Mouse (Mus musculus): ENCODE data around the gene Rsad1. TPM values are rescaled to one million over a fixed set of nuclear protein-coding genes. Genes with fewer than 3 reads are reported as not detected.

Gene Rsad1
- polyA plus RNA-seq (2017; shearing (Covaris generic)): 3.8 TPM

DNA sequence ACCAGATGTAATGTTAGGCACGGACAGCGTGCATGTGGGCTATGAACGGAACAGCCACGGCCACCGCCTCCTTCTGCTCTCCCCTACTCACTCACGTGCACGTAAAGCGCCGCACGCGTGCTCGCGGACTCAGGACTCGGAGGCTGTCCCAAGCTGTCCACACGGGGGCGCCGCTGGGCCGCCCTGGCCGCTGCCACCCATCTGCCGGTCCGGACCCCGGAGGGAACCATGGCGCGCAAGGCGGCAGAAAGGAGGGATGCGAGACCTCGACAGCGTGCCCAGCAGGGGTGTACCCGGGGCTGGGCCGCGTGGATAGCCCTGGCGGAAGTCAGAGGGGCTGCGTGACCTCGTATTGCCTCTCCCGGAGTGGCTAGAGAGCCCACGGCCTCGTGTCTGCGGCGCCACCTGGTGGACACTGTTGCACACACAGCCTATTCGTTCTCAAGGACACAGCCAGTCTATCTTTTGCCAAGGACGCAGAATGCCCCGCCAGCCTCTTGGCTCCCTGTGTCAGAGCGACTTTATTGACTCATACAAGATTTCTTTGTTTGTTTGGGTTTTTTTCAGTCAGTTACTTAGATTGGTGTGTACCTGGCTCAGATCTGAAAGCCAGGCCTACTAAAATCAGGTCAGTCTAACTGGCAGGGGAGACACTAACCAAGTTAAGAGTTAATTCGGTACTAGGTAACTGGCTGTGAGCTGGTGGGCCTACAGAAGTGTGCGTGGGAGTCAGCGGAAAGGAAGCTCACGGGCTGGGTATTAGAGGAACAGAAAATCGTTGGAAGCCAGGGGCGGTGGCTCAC is at the start of gene Rsad1:
Rsad1 (minus strand) TSS at position 368 of the 803 bp plus-strand sequence.

DNA sequence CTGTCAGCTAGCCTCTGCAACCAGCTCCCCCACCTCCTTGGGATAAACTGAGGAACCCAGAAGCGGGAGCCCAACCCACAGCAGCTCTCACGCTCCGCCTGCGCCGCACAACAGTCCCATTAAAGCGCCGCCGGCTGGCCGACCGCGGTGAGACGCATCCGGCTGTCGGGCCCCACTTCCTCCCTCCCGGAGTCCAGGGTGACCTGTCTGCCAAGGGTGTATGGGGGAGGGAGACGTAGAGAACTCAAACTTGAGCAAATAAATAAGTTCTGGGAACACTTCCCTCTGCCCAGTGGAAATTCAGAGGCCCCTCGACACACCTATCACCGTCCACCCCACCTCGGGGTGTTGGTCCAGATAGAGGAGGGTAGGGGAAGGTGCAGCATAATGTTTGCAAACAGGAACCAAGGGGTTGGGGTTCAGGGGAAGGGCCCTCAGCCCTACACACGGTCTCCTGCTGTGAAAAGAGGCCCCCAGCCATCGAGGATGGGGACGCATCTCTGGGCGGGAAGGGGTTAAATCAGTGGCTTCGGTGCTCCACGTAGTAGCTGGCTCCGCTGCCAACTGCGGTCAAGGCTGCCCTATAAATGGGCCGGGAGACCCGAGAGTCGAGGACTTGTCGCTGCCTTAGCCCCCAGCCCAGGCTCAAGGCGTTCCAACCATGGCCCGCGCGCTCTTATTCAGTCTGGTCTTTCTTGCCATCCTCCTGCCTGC is 15.5 kb upstream of the Rsad1 start, which contains the start of gene Chad:
Chad (plus strand) TSS at position 611 of the 714 bp plus-strand sequence.

DNA sequence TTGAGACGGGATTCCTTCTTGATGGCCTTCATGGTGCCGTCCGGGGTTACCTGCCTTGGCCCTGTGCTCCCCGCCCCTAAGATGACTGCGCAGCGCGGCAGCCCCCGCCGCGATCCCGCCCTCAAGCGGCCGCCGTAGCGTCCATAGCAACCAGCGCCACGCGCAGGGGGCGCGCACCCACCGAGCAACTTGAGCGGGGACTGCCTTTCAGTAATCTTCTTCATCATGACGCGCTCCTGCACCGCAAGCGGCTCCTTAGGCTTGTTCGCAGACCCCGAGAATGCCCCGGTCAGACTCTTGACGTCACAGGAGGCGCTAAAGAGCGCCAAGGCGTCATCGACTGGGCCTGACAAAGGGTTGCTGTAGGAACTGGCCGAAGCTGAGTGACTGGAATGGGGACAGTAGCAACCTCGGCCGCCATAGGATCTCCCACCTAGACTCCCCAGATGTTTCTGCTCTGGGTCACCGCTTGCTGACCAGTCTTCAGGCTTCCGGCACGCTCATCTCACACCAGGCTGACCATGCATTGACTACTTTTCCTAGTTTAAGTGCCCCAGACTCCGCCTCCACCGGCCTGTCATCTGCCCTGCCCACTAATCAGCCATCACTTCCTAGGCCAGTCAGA is 27.7 kb downstream of the Rsad1 start, which contains the start of gene Mycbpap:
Mycbpap (minus strand) TSS at position 524 of the 625 bp plus-strand sequence.

DNA sequence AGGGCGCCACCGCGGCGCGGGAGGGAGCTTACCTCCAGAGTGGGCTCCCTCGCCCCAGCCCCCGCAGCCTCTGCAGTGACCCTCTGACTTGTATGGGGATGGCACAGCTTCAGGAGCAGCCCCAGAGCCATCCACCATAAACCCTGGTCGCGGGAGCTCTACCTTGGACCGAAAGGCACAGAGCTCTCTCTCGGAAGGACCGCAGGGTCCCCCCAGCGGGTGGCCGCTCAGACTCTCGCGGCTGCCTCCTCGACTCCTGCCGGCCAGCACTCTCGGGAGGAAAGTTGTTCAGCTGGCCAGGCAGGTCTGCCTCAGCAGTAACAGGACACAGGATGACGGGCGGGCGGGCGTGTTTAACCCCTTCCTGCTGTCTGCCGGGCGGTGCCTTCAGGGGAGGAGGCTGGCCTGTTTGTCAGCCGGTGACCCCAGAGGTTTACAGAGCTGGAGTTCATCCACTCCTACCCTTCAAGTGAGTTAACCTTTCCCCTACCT is 49.3 kb downstream of the Rsad1 start, which contains the start of gene Epn3:
Epn3 (minus strand) TSS at position 314 of the 492 bp plus-strand sequence.

Other genes with a start within 250 kb of the Rsad1 start
- 97.1 TPM for gene Luc7l3, start 227.3 kb downstream of the Rsad1 start, polyA plus RNA-seq (2017; shearing (Covaris generic))
- gene Ankrd40, start 221.3 kb downstream of the Rsad1 start, polyA plus RNA-seq (2017; shearing (Covaris generic)): 8.1 TPM
- gene Abcc3, start 156.3 kb downstream of the Rsad1 start, polyA plus RNA-seq (2017; shearing (Covaris generic)): 7.7 TPM
- gene Cacna1g, start 75.1 kb downstream of the Rsad1 start, polyA plus RNA-seq (2017; shearing (Covaris generic)): not detected
- gene Spata20, start 63.1 kb downstream of the Rsad1 start, polyA plus RNA-seq (2017; shearing (Covaris generic)): not detected
- gene Epn3, start 49.3 kb downstream of the Rsad1 start, polyA plus RNA-seq (2017; shearing (Covaris generic)): not detected
- gene Mycbpap, start 27.5 kb downstream of the Rsad1 start, polyA plus RNA-seq (2017; shearing (Covaris generic)): not detected
- 0.40 TPM for gene Chad, start 15.8 kb upstream of the Rsad1 start, polyA plus RNA-seq (2017; shearing (Covaris generic))
- gene Acsf2, start 52.6 kb upstream of the Rsad1 start, polyA plus RNA-seq (2017; shearing (Covaris generic)): 8.7 TPM
- gene Lrrc59, start 80.5 kb upstream of the Rsad1 start, polyA plus RNA-seq (2017; shearing (Covaris generic)): 16.5 TPM
- 56.4 TPM for gene Mrpl27, start 104.5 kb upstream of the Rsad1 start, polyA plus RNA-seq (2017; shearing (Covaris generic))
- 1.8 TPM for gene Eme1, start 104.7 kb upstream of the Rsad1 start, polyA plus RNA-seq (2017; shearing (Covaris generic))
- gene Xylt2, start 128.3 kb upstream of the Rsad1 start, polyA plus RNA-seq (2017; shearing (Covaris generic)): 27.4 TPM
- gene Gm11541, start 155.2 kb upstream of the Rsad1 start, polyA plus RNA-seq (2017; shearing (Covaris generic)): not detected
- gene Cdc34b, start 192.5 kb upstream of the Rsad1 start, polyA plus RNA-seq (2017; shearing (Covaris generic)): not detected
- not detected for gene Tmem92, start 233.4 kb upstream of the Rsad1 start, polyA plus RNA-seq (2017; shearing (Covaris generic))